Mouse (Mus musculus): ENCODE measurements around the gene H2al1o. TPM values are rescaled to one million over a fixed set of nuclear protein-coding genes. Genes with fewer than 3 reads are reported as not detected.
"Not testable (repeated sequence)": the region's sequence is repeated elsewhere in the genome, so short reads cannot be mapped to it uniquely, and the experiment has no call there.

Gene H2al1o
- not detected in 2 replicates for polyA plus RNA-seq (2014; fragmentation: Nextera tagmentation; extraction: Ambion mirVana)

DNA sequence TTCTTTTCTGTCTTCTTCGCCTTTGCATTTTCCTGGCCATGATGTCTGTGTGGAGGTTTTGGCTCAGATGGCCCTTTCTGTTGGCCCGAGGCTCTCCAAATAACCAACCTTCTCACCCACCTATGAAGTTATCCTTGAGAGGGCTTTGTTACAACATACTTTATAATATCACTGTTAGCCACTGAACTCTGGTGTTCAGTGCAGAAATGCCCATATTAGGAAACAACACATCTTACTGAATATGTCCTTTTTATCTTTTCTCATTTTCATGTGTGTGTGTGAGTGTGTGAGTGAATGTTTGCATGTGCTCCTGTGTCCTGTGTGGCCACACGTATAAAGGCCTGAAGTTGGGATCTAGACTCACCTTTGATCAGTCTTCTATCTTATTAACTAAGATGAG, at the start of gene H2al1o:
H2al1o (minus strand) TSS at position 101 of the 400 bp plus-strand sequence.
- not testable (repeated sequence) for H3K9ac ChIP-seq (ENCODE audit: low read depth, low read length); ATAC-seq (ENCODE audit: low read depth); H3K9me3 ChIP-seq (ENCODE audit: control insufficient read depth, low read length); H3K4me2 ChIP-seq (ENCODE audit: low read depth, low read length); H3K4me1 ChIP-seq (ENCODE audit: control insufficient read depth, insufficient read depth, low read length); H3K36me3 ChIP-seq (ENCODE audit: control insufficient read depth, insufficient read depth, low read length); DNase-seq (ENCODE audit: low spot score); H3K4me3 ChIP-seq (ENCODE audit: low read depth, low read length); H3K27ac ChIP-seq (replicated peaks; ENCODE audit: low read depth, low read length); H3K27me3 ChIP-seq (replicated peaks; ENCODE audit: control insufficient read depth, insufficient read depth, low read length)
- WGBS, result 80% methylated on average over 3 of the region's 3 CpGs

DNA sequence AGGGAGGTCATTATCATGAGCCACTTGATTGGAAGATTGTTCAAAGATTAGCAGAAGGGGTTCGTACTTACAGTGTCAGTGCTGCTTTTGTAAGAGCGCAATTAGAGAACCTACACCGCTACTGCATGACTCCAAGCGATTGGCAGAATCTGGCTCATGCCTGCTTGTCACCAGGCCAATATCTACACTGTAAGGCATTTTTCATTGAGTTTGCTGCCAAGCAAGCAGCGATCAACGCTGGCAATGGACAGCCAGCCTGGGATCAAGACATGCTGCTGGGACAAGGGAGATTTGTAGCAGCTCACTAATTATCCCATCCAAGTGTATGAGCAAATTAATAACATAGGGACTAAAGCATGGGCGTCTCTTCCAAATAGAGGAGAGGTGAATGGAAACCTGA, 25.8 kb upstream of the H2al1o start:
- not testable (repeated sequence) for H3K4me1 ChIP-seq (ENCODE audit: control insufficient read depth, insufficient read depth, low read length); H3K36me3 ChIP-seq (ENCODE audit: control insufficient read depth, insufficient read depth, low read length); H3K4me3 ChIP-seq (ENCODE audit: low read depth, low read length); H3K27me3 ChIP-seq (replicated peaks; ENCODE audit: control insufficient read depth, insufficient read depth, low read length); DNase-seq (ENCODE audit: low spot score); H3K4me2 ChIP-seq (ENCODE audit: low read depth, low read length); H3K9ac ChIP-seq (ENCODE audit: low read depth, low read length); H3K27ac ChIP-seq (replicated peaks; ENCODE audit: low read depth, low read length); ATAC-seq (ENCODE audit: low read depth); H3K9me3 ChIP-seq (ENCODE audit: control insufficient read depth, low read length)
- 83% methylated on average over 7 of the region's 7 CpGs for WGBS

DNA sequence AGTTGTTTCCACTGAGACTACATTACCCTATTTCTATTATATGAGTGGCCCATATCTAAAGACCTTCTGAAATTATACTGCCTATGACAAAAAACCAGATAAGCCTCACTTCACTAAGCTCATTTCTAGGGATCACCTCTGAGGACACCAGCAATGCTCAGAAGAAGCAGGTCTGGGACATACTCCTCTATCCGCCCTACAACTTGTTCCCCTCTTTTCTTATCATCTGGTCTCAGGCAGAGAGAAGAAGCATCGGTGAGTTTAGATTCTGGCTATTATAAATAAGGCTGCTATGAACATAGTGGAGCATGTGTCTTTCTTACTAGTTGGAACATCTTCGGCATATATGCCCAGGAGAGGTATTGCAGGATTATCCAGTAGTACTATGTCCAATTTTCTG, 35.3 kb downstream of the H2al1o start:
- no peak overlapping the region for H3K4me2 ChIP-seq (ENCODE audit: low read depth, low read length)
- no peak overlapping the region for H3K4me3 ChIP-seq (ENCODE audit: low read depth, low read length)
- no peak overlapping the region for H3K27ac ChIP-seq (replicated peaks; ENCODE audit: low read depth, low read length)
- no peaks in the 10 kb centered on the region for H3K9me3 ChIP-seq (ENCODE audit: control insufficient read depth, low read length)
- H3K36me3 ChIP-seq (ENCODE audit: control insufficient read depth, insufficient read depth, low read length), result no peaks in the 10 kb centered on the region
- no peak for ATAC-seq (ENCODE audit: low read depth)
- DNase-seq (ENCODE audit: low spot score), result no peak
- H3K4me1 ChIP-seq (ENCODE audit: control insufficient read depth, insufficient read depth, low read length), result no peaks in the 10 kb centered on the region
- no peaks in the 10 kb centered on the region for H3K27me3 ChIP-seq (replicated peaks; ENCODE audit: control insufficient read depth, insufficient read depth, low read length)
- no peak overlapping the region for H3K9ac ChIP-seq (ENCODE audit: low read depth, low read length)
- 87% methylated on average over 3 of the region's 3 CpGs for WGBS

Other genes with a start within 250 kb of the H2al1o start
- gene H2al1k, start 221.8 kb downstream of the H2al1o start, polyA plus RNA-seq (2014; fragmentation: Nextera tagmentation; extraction: Ambion mirVana), result not detected in 2 replicates
- gene Cybb, start 84.6 kb downstream of the H2al1o start, polyA plus RNA-seq (2014; fragmentation: Nextera tagmentation; extraction: Ambion mirVana), result 3.0 and 3.8 TPM in 2 replicates
- 59.9 and 60.5 TPM in 2 replicates for gene Dynlt3, start 90.6 kb upstream of the H2al1o start, polyA plus RNA-seq (2014; fragmentation: Nextera tagmentation; extraction: Ambion mirVana)

Measured in embryonic facial prominence, embryonic 14.5 days (tissue).